Mouse (Mus musculus) limb, embryonic 15.5 days (tissue): ENCODE data around the gene Agpat4. TPM values are rescaled to one million over a fixed set of nuclear protein-coding genes. Genes with fewer than 3 reads are reported as not detected.
A peak's percentile ranks its signal among the peaks of the same experiment; 100 is the strongest.
"Not testable (repeated sequence)": the region's sequence is repeated elsewhere in the genome, so short reads cannot be mapped to it uniquely, and the experiment has no call there.

ENCODE experiments used
- ATAC-seq: fragments of 200-750 bp; cut with Nextera tagmentation; 2 replicates; pipeline ENCODE4 v1.8.0; 2017; ENCODE audit warnings: low read depth, moderate TSS enrichment; ENCODE audit not compliant: insufficient number of reproducible peaks, low FRiP score, low TSS enrichment
- H3K27ac ChIP-seq: fragments of 300-500 bp; sonication (generic); 2 replicates; pipeline ENCODE4 v1.5.1; 2015; ENCODE audit warnings: moderate library complexity, mild to moderate bottlenecking, inconsistent platforms
- H3K27me3 ChIP-seq: fragments of 300-500 bp; sonication (generic); 2 replicates; pipeline ENCODE4 v1.6.1; 2015; ENCODE audit warnings: inconsistent platforms
- H3K36me3 ChIP-seq: fragments of 300-500 bp; sonication (generic); 2 replicates; pipeline ENCODE4 v1.6.1; 2015; ENCODE audit warnings: inconsistent platforms
- H3K4me1 ChIP-seq: fragments of 300-500 bp; sonication (generic); 2 replicates; pipeline ENCODE4 v1.6.1; 2015; ENCODE audit warnings: inconsistent platforms
- H3K4me2 ChIP-seq: fragments of 300-500 bp; sonication (generic); 2 replicates; pipeline ENCODE4 v1.6.1; 2015; ENCODE audit warnings: mild to moderate bottlenecking, inconsistent platforms
- H3K4me3 ChIP-seq: fragments of 300-500 bp; sonication (generic); 2 replicates; pipeline ENCODE4 v1.5.1; 2015; ENCODE audit warnings: mild to moderate bottlenecking, inconsistent platforms
- H3K9ac ChIP-seq: fragments of 300-500 bp; sonication (generic); 2 replicates; pipeline ENCODE4 v1.6.1; 2015; ENCODE audit warnings: inconsistent platforms
- H3K9me3 ChIP-seq: fragments of 300-500 bp; sonication (generic); 2 replicates; pipeline ENCODE4 v1.6.1; 2016; ENCODE audit warnings: inconsistent platforms
- WGBS: fragments of 180-500 bp; shearing (Covaris S2); methylation state at CpG from one replicate; pipeline ENCODE4 v1.1.7; 2015; 5-methylcytosine and 5-hydroxymethylcytosine counted together
- polyA plus RNA-seq: library from polyadenylated mRNA; unstranded; fragments of >200 nt; fragmentation: Nextera tagmentation; extraction: Ambion mirVana; gene quantifications from 2 replicates; pipeline ENCODE4 v1.2.1, GENCODE M21; 2015

Gene Agpat4
- polyA plus RNA-seq, 1 experiment from 2014 or later = 57.7 TPM

DNA sequence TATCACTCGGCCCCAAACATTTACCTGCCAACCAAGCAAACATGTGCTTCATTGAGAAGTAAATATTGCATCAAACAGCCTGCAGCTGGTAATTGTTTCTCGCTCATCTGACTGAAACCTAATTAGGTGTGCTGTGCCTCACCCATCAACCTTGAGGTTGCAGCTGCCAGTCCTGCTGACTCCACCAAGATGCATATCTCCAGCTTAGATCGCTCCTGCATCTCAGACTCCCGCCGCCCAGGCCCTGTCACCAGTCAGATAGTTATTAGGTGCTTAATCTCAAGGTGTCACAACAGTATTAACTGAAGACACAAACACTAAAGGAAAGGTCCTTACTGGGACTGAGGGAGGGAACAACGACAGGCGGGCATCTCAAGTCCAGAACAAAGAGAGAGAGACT, 14.3 kb upstream of the Agpat4 start:
- 75% methylated on average over 7 of the region's 7 CpGs for WGBS
- H3K9me3 ChIP-seq = 0 out of 2 replicates have a peak, but pooled peaks cover 4% of the 10 kb centered on the region
- H3K27me3 ChIP-seq = no peaks in the 10 kb centered on the region
- H3K4me3 ChIP-seq = no peak overlapping the region
- ATAC-seq = no peak
- H3K4me1 ChIP-seq = no peaks in the 10 kb centered on the region
- no peaks in the 10 kb centered on the region for H3K36me3 ChIP-seq
- H3K4me2 ChIP-seq = no peak overlapping the region
- no peak overlapping the region for H3K9ac ChIP-seq
- no peak overlapping the region for H3K27ac ChIP-seq

DNA sequence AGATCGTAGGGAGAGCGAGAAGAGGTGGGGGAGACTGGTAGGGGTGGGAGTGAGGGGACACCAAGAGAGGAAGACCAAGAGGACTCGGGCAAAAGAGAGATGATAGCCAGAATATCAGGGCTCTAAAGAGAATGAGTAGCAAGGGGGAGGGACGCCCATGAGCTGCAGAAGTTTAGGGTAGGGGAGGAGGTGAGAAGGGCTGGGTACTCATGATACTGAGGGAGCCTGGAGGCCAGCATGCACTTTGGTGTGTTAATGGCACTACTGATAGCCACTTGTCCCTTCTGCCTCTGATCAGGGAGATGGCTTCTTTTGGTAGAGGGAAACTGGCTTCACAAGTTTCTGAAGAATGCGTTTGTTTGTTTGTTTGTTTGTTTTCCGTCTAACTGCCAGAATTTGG, 13.8 kb upstream of the Agpat4 start:
- Histone ChIP-seq H3K36me3 (no peaks in the 10 kb centered on the region), H3K4me1 (no peaks in the 10 kb centered on the region), H3K4me2 (no peak overlapping the region), H3K9me3 (0 out of 2 replicates have a peak, but pooled peaks cover 4% of the 10 kb centered on the region), H3K27ac (no peak overlapping the region), H3K27me3 (no peaks in the 10 kb centered on the region), H3K9ac (no peak overlapping the region), H3K4me3 (no peak overlapping the region)
- no peak for ATAC-seq
- 84% methylated on average over 6 of the region's 6 CpGs for WGBS

DNA sequence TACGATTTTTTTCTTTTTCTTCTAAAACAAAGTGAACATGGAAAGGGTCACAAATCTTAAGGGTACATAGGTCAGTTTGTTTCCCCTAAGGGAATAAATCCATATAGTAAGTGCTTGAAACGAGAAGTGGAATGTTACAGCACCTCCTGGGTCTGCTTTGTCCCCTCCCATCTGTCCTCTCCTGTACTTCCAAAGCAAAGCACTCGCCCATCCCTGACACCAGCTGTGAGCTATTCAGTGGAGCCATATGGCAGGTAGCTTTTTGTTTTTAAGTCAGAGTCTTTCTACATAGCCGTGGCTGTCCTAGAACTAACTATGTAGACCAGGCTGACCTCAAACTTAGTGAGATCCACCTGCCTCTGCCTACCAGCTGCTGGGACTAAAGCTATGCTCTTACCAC, 12.2 kb upstream of the Agpat4 start:
- Histone ChIP-seq H3K27ac (no peak overlapping the region), H3K36me3 (no peaks in the 10 kb centered on the region), H3K27me3 (no peaks in the 10 kb centered on the region), H3K4me3 (no peak overlapping the region), H3K9me3 (no peaks in the 10 kb centered on the region), H3K9ac (no peak overlapping the region), H3K4me2 (no peak overlapping the region), H3K4me1 (no peaks in the 10 kb centered on the region)
- ATAC-seq = no peak
- WGBS = 45% methylated on average over 4 of the region's 4 CpGs

DNA sequence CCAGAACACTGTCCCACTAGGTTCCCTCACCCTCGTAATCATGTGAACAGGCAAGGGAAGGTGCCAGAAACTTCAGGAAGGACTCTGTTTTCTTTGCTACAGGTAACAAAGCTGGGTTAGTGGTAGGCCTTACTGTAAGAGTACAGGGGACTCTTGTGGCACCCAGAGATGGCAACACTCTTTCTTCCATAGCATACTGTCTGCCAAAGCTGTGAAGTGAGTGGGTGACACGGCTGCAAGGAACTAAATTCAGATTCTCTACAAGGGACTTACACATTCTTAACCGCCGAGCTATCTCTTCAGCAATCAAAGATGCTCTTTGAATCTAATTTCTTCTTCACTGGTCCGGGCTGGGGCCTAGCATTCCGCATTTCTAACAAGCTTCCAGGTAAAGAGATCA, 4.9 kb upstream of the Agpat4 start:
- Histone ChIP-seq H3K4me1 (0 out of 2 replicates have a peak, but pooled peaks cover 4% of the 10 kb centered on the region), H3K27me3 (no peaks in the 10 kb centered on the region), H3K9me3 (no peaks in the 10 kb centered on the region), H3K4me3 (no peak overlapping the region), H3K36me3 (no peaks in the 10 kb centered on the region), H3K4me2 (no peak overlapping the region), H3K9ac (no peak overlapping the region), H3K27ac (no peak overlapping the region)
- ATAC-seq = no peak
- 94% methylated on average over 6 of the region's 6 CpGs for WGBS

DNA sequence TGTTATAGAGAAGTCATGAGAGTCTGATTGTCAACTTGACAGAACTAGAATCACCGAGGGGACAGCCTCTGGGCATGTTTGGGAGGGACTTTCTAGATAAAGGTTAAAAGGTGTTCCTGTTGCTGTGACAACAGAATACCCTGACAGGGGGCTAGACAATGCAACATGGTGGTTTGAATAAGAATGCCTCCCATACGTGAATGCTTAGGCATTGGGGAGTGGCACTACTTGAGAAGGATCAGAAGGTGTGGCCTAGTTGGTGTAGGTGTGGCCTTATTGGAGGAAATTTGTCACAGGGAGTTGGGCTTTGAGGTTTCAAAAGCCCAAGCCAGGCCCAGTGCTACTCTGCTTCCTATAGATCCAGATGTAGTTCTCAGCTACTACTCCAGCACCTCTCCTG, 3.4 kb upstream of the Agpat4 start:
- 80% methylated on average over 2 of the region's 2 CpGs for WGBS
- Histone ChIP-seq H3K27ac (no peak overlapping the region), H3K4me1 (peaks cover 5% of the 10 kb centered on the region), H3K36me3 (no peaks in the 10 kb centered on the region), H3K9me3 (no peaks in the 10 kb centered on the region), H3K4me2 (no peak overlapping the region), H3K9ac (no peak overlapping the region), H3K4me3 (no peak overlapping the region), H3K27me3 (no peaks in the 10 kb centered on the region)
- ATAC-seq = no peak

DNA sequence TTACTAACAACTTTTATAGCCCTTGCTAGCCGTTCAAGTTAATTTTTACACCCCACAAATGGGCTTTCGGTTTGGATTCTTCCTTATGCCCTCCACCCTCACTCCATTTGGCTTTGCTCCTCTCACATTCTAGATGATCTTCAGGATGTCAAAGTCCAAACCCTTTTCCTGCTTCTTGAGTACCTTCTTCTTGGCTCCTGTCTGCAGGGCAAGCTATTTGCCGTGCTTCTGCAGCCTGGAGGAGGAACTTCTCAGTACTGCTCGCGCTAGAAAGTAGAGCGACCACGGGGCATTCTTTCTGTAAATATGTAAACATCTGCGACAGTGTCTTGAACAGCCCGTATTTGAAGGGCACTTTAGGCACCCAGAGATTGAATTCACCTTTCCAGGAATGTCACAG, 373 bp upstream of the Agpat4 start:
- H3K27me3 ChIP-seq = no peaks in the 10 kb centered on the region

DNA sequence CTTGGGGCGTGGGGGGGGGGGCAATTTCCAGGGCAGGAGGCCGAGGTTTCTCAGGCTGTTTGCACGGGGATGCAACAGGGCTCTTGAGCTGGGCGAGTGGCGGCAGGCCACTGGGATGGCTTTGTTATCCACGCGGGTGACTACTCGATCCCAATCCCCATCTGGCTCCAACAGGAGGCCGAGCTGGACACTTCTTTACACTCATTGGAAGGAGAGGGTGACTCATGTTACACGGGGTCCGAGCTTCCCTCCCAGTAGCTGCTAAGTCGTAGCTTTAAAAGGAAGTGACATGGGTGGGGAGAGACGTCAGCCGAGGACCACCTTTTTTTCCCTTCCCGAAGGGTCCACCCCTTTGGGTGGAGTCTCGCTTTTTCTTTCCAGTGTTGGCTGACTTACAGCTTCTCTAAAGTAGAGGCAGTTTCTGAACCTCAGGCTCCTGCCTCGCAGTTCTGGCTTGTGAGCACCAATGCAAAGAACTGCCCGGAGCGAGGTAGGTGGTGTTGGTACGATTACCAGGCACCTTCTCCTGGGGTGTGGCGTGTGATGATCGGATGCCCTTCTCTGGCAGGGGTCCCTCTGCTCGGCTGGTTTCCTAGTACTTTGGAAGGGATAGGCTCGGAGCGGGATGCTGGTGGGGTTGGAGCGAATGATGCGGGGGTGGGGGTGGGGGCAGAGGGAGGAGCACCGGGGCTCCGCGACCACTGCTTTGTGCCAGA, 580 bp downstream of the Agpat4 start:
- Histone ChIP-seq H3K4me2 (peak overlapping the region; percentile 90), H3K4me1 (peaks cover 14% of the 10 kb centered on the region), H3K4me3 (peak overlapping the region; percentile 63), H3K9ac (peak overlapping the region; percentile 69), H3K27me3 (no peaks in the 10 kb centered on the region), H3K27ac (peak overlapping the region; percentile 96), H3K9me3 (no peaks in the 10 kb centered on the region), H3K36me3 (peaks cover 5% of the 10 kb centered on the region; the same call in 1 of the 2 replicates)
- ATAC-seq = peak; percentile 97
- WGBS = 0% methylated on average over 29 of the region's 30 CpGs

More for the DNA sequence above, 373 bp upstream of the Agpat4 start:
- Histone ChIP-seq H3K9me3 (no peaks in the 10 kb centered on the region), H3K27ac (peak overlapping the region; percentile 96; the same call in 1 of the 2 replicates), H3K36me3 (no peaks in the 10 kb centered on the region), H3K4me2 (peak overlapping the region; percentile 90), H3K4me3 (peak overlapping the region; percentile 63), H3K9ac (peak overlapping the region; percentile 69), H3K4me1 (peaks cover 14% of the 10 kb centered on the region)
- ATAC-seq = no peak
- WGBS = 1% methylated on average over 9 of the region's 9 CpGs

DNA sequence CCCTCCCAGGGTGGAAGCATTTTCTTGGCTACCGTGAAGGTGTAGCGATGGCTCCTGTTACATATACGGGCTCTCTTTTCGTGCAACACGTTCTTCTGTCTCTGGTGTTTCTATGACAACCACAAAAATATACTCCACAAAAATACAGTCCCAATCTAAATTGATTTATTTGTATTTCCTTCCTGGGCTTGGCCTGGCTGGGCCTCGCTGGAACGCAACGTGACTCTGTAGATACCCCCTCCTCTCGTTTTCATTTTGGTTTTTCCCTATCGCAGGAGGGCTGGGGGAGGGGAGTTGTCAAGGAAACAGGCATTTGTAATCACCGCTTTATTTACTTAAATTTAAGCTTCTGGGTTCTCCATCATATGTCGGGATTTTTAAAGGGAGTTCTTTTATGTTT, 1.2 kb downstream of the Agpat4 start:
- peaks cover 11% of the 10 kb centered on the region for H3K36me3 ChIP-seq
- WGBS = 0% methylated on average over 12 of the region's 12 CpGs
- peak overlapping the region; percentile 90 for H3K4me2 ChIP-seq
- peak overlapping the region; percentile 69 for H3K9ac ChIP-seq
- H3K4me3 ChIP-seq = peak overlapping the region; percentile 63
- no peaks in the 10 kb centered on the region for H3K9me3 ChIP-seq
- ATAC-seq = no peak
- H3K27ac ChIP-seq = peak overlapping the region; percentile 96
- peaks cover 14% of the 10 kb centered on the region for H3K4me1 ChIP-seq
- no peaks in the 10 kb centered on the region for H3K27me3 ChIP-seq

DNA sequence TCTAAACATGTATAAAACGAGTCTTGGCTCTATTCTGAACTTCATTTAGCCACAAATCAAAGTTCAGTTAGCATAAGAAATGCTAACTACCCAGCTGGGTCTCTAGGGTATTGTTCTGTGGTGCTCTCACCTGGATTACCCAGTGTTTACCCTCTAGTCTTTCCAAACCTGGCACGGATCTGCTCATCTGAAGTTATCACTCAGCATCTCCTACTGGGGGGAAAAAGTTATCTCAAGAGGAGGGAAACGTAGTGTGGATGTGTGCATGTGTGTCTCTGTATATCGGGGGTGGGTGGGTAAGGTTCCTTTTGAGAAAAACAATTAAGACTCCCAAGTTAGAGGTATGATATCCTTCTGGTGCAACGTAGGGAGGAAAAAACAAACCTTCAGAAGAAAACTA, 1.8 kb downstream of the Agpat4 start:
- WGBS = 32% methylated on average over 5 of the region's 5 CpGs

DNA sequence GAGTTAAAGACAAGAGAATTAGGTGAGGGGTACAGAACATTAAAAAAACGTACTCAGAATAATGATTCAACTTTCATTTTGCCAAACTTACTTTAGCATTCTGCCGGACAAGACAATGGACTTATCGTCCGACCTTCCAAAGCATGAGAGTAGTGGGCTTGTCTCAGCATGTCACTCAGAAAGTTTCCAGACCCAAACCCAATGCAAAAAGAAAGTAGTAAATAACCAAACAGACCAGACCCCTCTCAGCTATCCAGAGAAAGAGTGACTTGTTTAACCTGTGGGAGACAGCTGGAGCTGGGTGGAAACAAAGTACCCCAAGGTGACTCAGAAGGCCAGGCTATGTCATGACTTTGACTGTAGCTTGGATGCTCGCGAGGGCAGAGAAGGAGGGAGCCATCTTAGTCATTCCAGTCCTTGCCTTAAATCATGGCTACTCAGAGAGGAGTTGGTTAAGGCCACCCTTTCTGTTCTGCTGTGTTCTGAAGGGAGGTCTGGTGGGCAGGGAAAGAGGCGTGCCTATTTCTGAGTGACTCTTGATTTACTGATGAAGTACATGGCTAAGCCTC, 2.8 kb downstream of the Agpat4 start:
- peaks cover 14% of the 10 kb centered on the region for H3K4me1 ChIP-seq
- no peak overlapping the region for H3K27ac ChIP-seq
- H3K36me3 ChIP-seq = peaks cover 24% of the 10 kb centered on the region
- H3K9me3 ChIP-seq = no peaks in the 10 kb centered on the region
- H3K9ac ChIP-seq = no peak overlapping the region
- ATAC-seq = no peak
- 80% methylated on average over 7 of the region's 7 CpGs for WGBS
- H3K27me3 ChIP-seq = no peaks in the 10 kb centered on the region
- H3K4me3 ChIP-seq = no peak overlapping the region
- H3K4me2 ChIP-seq = no peak overlapping the region

More for the DNA sequence above, 1.8 kb downstream of the Agpat4 start:
- peaks cover 17% of the 10 kb centered on the region for H3K36me3 ChIP-seq
- peak overlapping the region; percentile 90 for H3K4me2 ChIP-seq
- H3K9ac ChIP-seq = no peak overlapping the region
- peaks cover 14% of the 10 kb centered on the region for H3K4me1 ChIP-seq
- ATAC-seq = no peak
- H3K4me3 ChIP-seq = peak overlapping the region; percentile 63
- H3K9me3 ChIP-seq = no peaks in the 10 kb centered on the region
- H3K27ac ChIP-seq = no peak overlapping the region; the same call in 1 of the 2 replicates
- no peaks in the 10 kb centered on the region for H3K27me3 ChIP-seq

DNA sequence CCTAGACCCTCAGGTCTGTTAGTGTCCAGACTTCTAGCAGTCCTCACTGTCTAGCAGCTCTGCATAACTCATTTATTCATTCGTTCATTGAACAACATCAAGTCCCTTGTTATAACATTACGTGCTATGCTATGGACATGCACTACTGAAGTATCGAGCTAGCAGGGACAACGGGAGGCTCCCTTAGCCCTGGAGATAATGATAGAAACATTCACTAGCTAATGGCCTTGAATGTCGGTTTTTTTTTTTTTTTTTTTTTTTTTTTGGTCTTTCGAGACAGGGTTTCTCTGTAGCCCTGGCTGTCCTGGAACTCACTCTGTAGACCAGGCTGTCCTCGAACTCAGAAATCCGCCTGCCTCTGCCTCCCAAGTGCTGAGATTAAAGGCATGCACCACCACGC, 3.8 kb downstream of the Agpat4 start:
- H3K36me3 ChIP-seq = peaks cover 34% of the 10 kb centered on the region
- ATAC-seq, H3K9me3 ChIP-seq, H3K9ac ChIP-seq, H3K27ac ChIP-seq, H3K4me3 ChIP-seq, H3K4me2 ChIP-seq, H3K27me3 ChIP-seq: not testable (repeated sequence)
- peaks cover 14% of the 10 kb centered on the region for H3K4me1 ChIP-seq
- WGBS = 91% methylated on average over 9 of the region's 9 CpGs

DNA sequence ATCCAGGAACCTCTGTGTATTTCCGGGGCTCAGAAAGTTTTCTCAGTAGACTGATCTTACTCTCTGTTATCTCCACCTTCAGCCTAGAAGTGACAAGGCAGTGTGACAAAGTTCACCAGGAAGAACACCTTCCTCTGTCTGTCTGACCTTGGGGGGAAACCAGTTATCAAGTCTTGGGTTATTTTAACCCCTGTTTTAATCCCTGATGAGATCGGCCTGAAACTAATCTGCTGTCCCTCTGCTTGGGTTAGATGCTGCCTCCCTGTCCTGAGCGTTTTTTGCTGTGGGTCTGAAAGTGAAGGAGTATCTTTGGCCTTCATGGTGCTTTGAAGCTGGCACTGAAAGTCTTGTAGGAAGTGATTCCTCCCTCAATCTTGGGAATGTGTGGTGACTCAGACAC, 4.7 kb downstream of the Agpat4 start:
- no peak overlapping the region for H3K4me3 ChIP-seq
- H3K36me3 ChIP-seq = peaks cover 36% of the 10 kb centered on the region
- no peak overlapping the region for H3K4me2 ChIP-seq
- H3K27ac ChIP-seq = no peak overlapping the region
- no peaks in the 10 kb centered on the region for H3K27me3 ChIP-seq
- H3K9ac ChIP-seq = no peak overlapping the region
- H3K4me1 ChIP-seq = peaks cover 11% of the 10 kb centered on the region
- no peak for ATAC-seq
- H3K9me3 ChIP-seq = no peaks in the 10 kb centered on the region
- WGBS = 90% methylated on average over 3 of the region's 3 CpGs
